Mouse (Mus musculus): ENCODE results near the gene Mapkapk2. TPM values are rescaled to one million over a fixed set of nuclear protein-coding genes. Genes with fewer than 3 reads are reported as not detected.

Gene Mapkapk2
- total and polyA plus RNA-seq, 3 experiments = 196 to 363 (median 283) TPM

GRCm38 (mm10) chr1:131045723-131046355 lies 51.8 kb downstream of the Mapkapk2 start:
- no peak for DNase-seq
- 73% methylated on average over 2 of the region's 2 CpGs for WGBS
- intact Hi-C loops (cut with DNase I) = no loop called here
- Histone ChIP-seq H3K27ac (no peak overlapping the region), H3K4me3 (no peak overlapping the region), H3K9ac (ENCODE audit: low read depth, low read length) (no peak overlapping the region), H3K4me1 (ENCODE audit: control insufficient read depth, insufficient read depth, low read length) (no peaks in the 10 kb centered on the region), H3K36me3 (ENCODE audit: control insufficient read depth, insufficient read depth, low read length) (no peaks in the 10 kb centered on the region), H3K79me2 (replicated peaks; ENCODE audit: control insufficient read depth, insufficient read depth, low read length) (no peaks in the 10 kb centered on the region), H3K27me3 (ENCODE audit: control insufficient read depth, insufficient read depth, low read length) (no peaks in the 10 kb centered on the region)
- no peak for TF ChIP-seq EP300 (IDR thresholded peaks at IDR 0.05; ENCODE audit: insufficient read depth, low read depth, low read length)
- TF ChIP-seq POLR2A (IDR thresholded peaks at IDR 0.05; ENCODE audit: insufficient read depth, low read depth, low read length) = no peak
- no peak for TF ChIP-seq CTCF (IDR thresholded peaks at IDR 0.05)

- no peak for DNase-seq
- TF ChIP-seq EP300 (IDR thresholded peaks at IDR 0.05; ENCODE audit: insufficient read depth, low read depth, low read length) (no peak), POLR2A (IDR thresholded peaks at IDR 0.05; ENCODE audit: insufficient read depth, low read depth, low read length) (no peak), CTCF (IDR thresholded peaks at IDR 0.05) (no peak)
- Histone ChIP-seq H3K27me3 (ENCODE audit: control insufficient read depth, insufficient read depth, low read length) (no peaks in the 10 kb centered on the region), H3K4me1 (ENCODE audit: control insufficient read depth, insufficient read depth, low read length) (no peaks in the 10 kb centered on the region), H3K4me3 (no peak overlapping the region), H3K27ac (no peak overlapping the region), H3K79me2 (replicated peaks; ENCODE audit: control insufficient read depth, insufficient read depth, low read length) (no peaks in the 10 kb centered on the region), H3K36me3 (ENCODE audit: control insufficient read depth, insufficient read depth, low read length) (no peaks in the 10 kb centered on the region), H3K9ac (ENCODE audit: low read depth, low read length) (no peak overlapping the region)
- WGBS = 96% methylated on average over 4 of the region's 4 CpGs
- intact Hi-C loops (cut with DNase I) = no loop called here
Measured at GRCm38 (mm10) chr1:131043636-131044035, 54.0 kb downstream of the Mapkapk2 start.

DNA sequence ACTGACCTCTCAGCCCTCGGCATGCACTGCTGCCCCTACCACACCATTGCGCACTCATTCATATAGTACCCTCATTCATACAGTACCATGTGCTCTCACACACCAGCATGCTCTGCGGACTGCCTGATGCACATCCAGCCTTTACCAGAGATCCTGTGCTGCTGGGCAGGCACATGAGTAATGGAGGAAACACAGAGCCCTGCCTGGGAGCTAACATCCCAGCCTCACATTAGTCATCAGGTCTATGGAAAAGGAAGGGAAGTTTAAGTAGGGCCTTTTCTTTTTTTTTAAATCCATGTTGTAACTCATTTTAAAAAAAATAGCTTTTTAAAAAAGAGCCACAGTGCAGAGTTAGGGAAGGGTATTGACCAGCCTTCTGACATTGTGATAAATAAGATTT lies 54.9 kb downstream of the Mapkapk2 start:
- intact Hi-C loops (cut with DNase I) = no loop called here
- WGBS = 92% methylated on average over 3 of the region's 3 CpGs
- no peaks in the 10 kb centered on the region for H3K4me1 ChIP-seq (ENCODE audit: control insufficient read depth, insufficient read depth, low read length)
- H3K9ac ChIP-seq (ENCODE audit: low read depth, low read length) = no peak overlapping the region
- no peak for DNase-seq
- H3K79me2 ChIP-seq (replicated peaks; ENCODE audit: control insufficient read depth, insufficient read depth, low read length) = no peaks in the 10 kb centered on the region
- H3K27ac ChIP-seq = no peak overlapping the region
- H3K36me3 ChIP-seq (ENCODE audit: control insufficient read depth, insufficient read depth, low read length) = no peaks in the 10 kb centered on the region
- TF ChIP-seq CTCF (IDR thresholded peaks at IDR 0.05) (no peak), POLR2A (IDR thresholded peaks at IDR 0.05; ENCODE audit: insufficient read depth, low read depth, low read length) (no peak), EP300 (IDR thresholded peaks at IDR 0.05; ENCODE audit: insufficient read depth, low read depth, low read length) (no peak)
- no peaks in the 10 kb centered on the region for H3K27me3 ChIP-seq (ENCODE audit: control insufficient read depth, insufficient read depth, low read length)
- H3K4me3 ChIP-seq = no peak overlapping the region

GRCm38 (mm10) chr1:131042263-131042662 lies 55.4 kb downstream of the Mapkapk2 start:
- TF ChIP-seq POLR2A (IDR thresholded peaks at IDR 0.05; ENCODE audit: insufficient read depth, low read depth, low read length) (no peak), EP300 (IDR thresholded peaks at IDR 0.05; ENCODE audit: insufficient read depth, low read depth, low read length) (no peak), CTCF (IDR thresholded peaks at IDR 0.05) (no peak)
- Histone ChIP-seq H3K4me1 (ENCODE audit: control insufficient read depth, insufficient read depth, low read length) (no peaks in the 10 kb centered on the region), H3K4me3 (no peak overlapping the region), H3K9ac (ENCODE audit: low read depth, low read length) (no peak overlapping the region), H3K79me2 (replicated peaks; ENCODE audit: control insufficient read depth, insufficient read depth, low read length) (no peaks in the 10 kb centered on the region), H3K27ac (no peak overlapping the region), H3K27me3 (ENCODE audit: control insufficient read depth, insufficient read depth, low read length) (no peaks in the 10 kb centered on the region), H3K36me3 (ENCODE audit: control insufficient read depth, insufficient read depth, low read length) (no peaks in the 10 kb centered on the region)
- intact Hi-C loops (cut with DNase I) = no loop called here
- 66% methylated on average over 2 of the region's 2 CpGs for whole genome bisulfite sequencing
- DNase-seq = no peak

- H3K27me3 ChIP-seq (ENCODE audit: control insufficient read depth, insufficient read depth, low read length) = no peaks in the 10 kb centered on the region
- H3K4me1 ChIP-seq (ENCODE audit: control insufficient read depth, insufficient read depth, low read length) = no peaks in the 10 kb centered on the region
- intact Hi-C loops (cut with DNase I) = no loop called here
- H3K79me2 ChIP-seq (replicated peaks; ENCODE audit: control insufficient read depth, insufficient read depth, low read length) = no peaks in the 10 kb centered on the region
- 78% methylated on average over 5 of the region's 5 CpGs for WGBS
- DNase-seq = no peak
- no peak overlapping the region for H3K27ac ChIP-seq
- H3K4me3 ChIP-seq = no peak overlapping the region
- TF ChIP-seq EP300 (IDR thresholded peaks at IDR 0.05; ENCODE audit: insufficient read depth, low read depth, low read length) (no peak), POLR2A (IDR thresholded peaks at IDR 0.05; ENCODE audit: insufficient read depth, low read depth, low read length) (no peak), CTCF (IDR thresholded peaks at IDR 0.05) (no peak)
- no peaks in the 10 kb centered on the region for H3K36me3 ChIP-seq (ENCODE audit: control insufficient read depth, insufficient read depth, low read length)
- H3K9ac ChIP-seq (ENCODE audit: low read depth, low read length) = no peak overlapping the region
Measured at GRCm38 (mm10) chr1:131039479-131039878, 58.1 kb downstream of the Mapkapk2 start.

GRCm38 (mm10) chr1:131038415-131039017 lies 59.1 kb downstream of the Mapkapk2 start:
- Histone ChIP-seq H3K79me2 (replicated peaks; ENCODE audit: control insufficient read depth, insufficient read depth, low read length) (no peaks in the 10 kb centered on the region), H3K27me3 (ENCODE audit: control insufficient read depth, insufficient read depth, low read length) (no peaks in the 10 kb centered on the region), H3K4me3 (no peak overlapping the region), H3K9ac (ENCODE audit: low read depth, low read length) (no peak overlapping the region), H3K27ac (no peak overlapping the region), H3K4me1 (ENCODE audit: control insufficient read depth, insufficient read depth, low read length) (no peaks in the 10 kb centered on the region), H3K36me3 (ENCODE audit: control insufficient read depth, insufficient read depth, low read length) (no peaks in the 10 kb centered on the region)
- no peak for TF ChIP-seq POLR2A (IDR thresholded peaks at IDR 0.05; ENCODE audit: insufficient read depth, low read depth, low read length)
- no peak for TF ChIP-seq CTCF (IDR thresholded peaks at IDR 0.05)
- intact Hi-C loops (cut with DNase I) = no loop called here
- no peak for DNase-seq
- WGBS = 94% methylated on average over 10 of the region's 10 CpGs
